Mouse (Mus musculus): ENCODE measurements around the gene Pde4d. TPM values are rescaled to one million over a fixed set of nuclear protein-coding genes. Genes with fewer than 3 reads are reported as not detected.
A peak's percentile ranks its signal among the peaks of the same experiment; 100 is the strongest.

Gene Pde4d
- polyA plus RNA-seq, 1 experiment from 2014 or later, result 13.5 TPM

MicroRNAs within 50 kb of the gene (microRNA counts, 519-probe panel; counts per million panel counts)
- 1,255 counts per million, percentile 77 among the panel's probes with 10 or more counts for microRNA mmu-miR-1904
- microRNA mmu-miR-582-3p, result 1,255 counts per million, percentile 77 among the panel's probes with 10 or more counts
- 1,255 counts per million, percentile 77 among the panel's probes with 10 or more counts for microRNA mmu-miR-582-5p

Other genes starting within 250 kb of the Pde4d start
- gene Elovl7, start 235.5 kb upstream of the Pde4d start, polyA plus RNA-seq (2016; fragmentation: Nextera tagmentation; extraction: Ambion mirVana), result 1.1 and 1.5 TPM in 2 replicates
- gene Depdc1b, start 133.6 kb upstream of the Pde4d start, polyA plus RNA-seq (2016; fragmentation: Nextera tagmentation; extraction: Ambion mirVana), result 13.6 and 17.8 TPM in 2 replicates